In genomic region chr6:38874565-38875257, GRCm38 (mm10) we compare ENCODE assay signal across 8 mouse cellular contexts. TPM values are rescaled to one million over a fixed set of nuclear protein-coding genes. Genes with fewer than 3 reads are reported as not detected.
DNase-seq lines count a peak whose midpoint lies in the region; ATAC-seq lines count a peak whose summit lies in the region.

No protein-coding gene starts in this region.

- no peaks in the 10 kb centered on the region for H3K36me3 ChIP-seq in forebrain, embryonic 12.5 days (replicated peaks)
- no peaks in the 10 kb centered on the region for H3K36me3 ChIP-seq in intestine, embryonic 15.5 days

- intact Hi-C loops in gastrocnemius, postnatal 14 days (cut with DNase I; ENCODE audit: low total_unique reads): no loop called here

- H3K27ac ChIP-seq in forebrain, embryonic 12.5 days: peak overlapping the region; percentile 95
- peak overlapping the region; percentile 96 for H3K27ac ChIP-seq in intestine, embryonic 15.5 days

- DNase-seq in gastrocnemius, postnatal 14 days: peak; percentile 11
- DNase-seq in gastrocnemius, postnatal 25 days: no peak
- DNase-seq in NIH3T3 (ENCODE audit: low read depth): peak; percentile 64
- peak; percentile 22 for DNase-seq in lung, postnatal 10 days
- DNase-seq in spleen, postnatal 36 days (ENCODE audit: low spot score in 2 of 2): peak; percentile 39 to 47
- DNase-seq in frontal cortex, postnatal 25 days (ENCODE audit: low spot score in 2 of 2): no peak

- H3K27me3 ChIP-seq in forebrain, embryonic 12.5 days: peaks cover 18% of the 10 kb centered on the region
- H3K27me3 ChIP-seq in intestine, embryonic 15.5 days (replicated peaks): no peaks in the 10 kb centered on the region

- WGBS in forebrain, embryonic 12.5 days: under 1% methylated on average over 23 of the region's 23 CpGs
- under 1% methylated on average over 23 of the region's 23 CpGs for WGBS in intestine, embryonic 15.5 days

- no peaks in the 10 kb centered on the region for H3K9me3 ChIP-seq in forebrain, embryonic 12.5 days
- H3K9me3 ChIP-seq in intestine, embryonic 15.5 days: no peaks in the 10 kb centered on the region

- H3K9ac ChIP-seq in forebrain, embryonic 12.5 days: peak overlapping the region; percentile 99
- peak overlapping the region; percentile 100 for H3K9ac ChIP-seq in intestine, embryonic 15.5 days

- peaks cover 36% of the 10 kb centered on the region for H3K4me1 ChIP-seq in forebrain, embryonic 12.5 days
- H3K4me1 ChIP-seq in intestine, embryonic 15.5 days (replicated peaks): peaks cover 27% of the 10 kb centered on the region

- peak overlapping the region; percentile 70 for H3K4me2 ChIP-seq in forebrain, embryonic 12.5 days
- peak overlapping the region; percentile 73 for H3K4me2 ChIP-seq in intestine, embryonic 15.5 days (replicated peaks)

- ATAC-seq in forebrain, embryonic 12.5 days (ENCODE audit: low FRiP score): no peak
- ATAC-seq in intestine, embryonic 15.5 days: no peak

- peak overlapping the region; percentile 98 for H3K4me3 ChIP-seq in forebrain, embryonic 12.5 days (replicated peaks)
- H3K4me3 ChIP-seq in intestine, embryonic 15.5 days (replicated peaks): peak overlapping the region; percentile 100

RNA-seq across cellular contexts. Expression of gene Tbxas1, which starts 0.5 kb away (rescaled TPM):
- 1 to 10 TPM in 1 of 2 experiments, under 1 TPM in 1; 0.75 to 1.4 TPM for total RNA-seq in gastrocnemius, postnatal 14 days (2021)
- total RNA-seq in gastrocnemius, postnatal 25 days (2021): under 1 TPM; 0.67 to 0.72 TPM
- polyA plus RNA-seq in forebrain, embryonic 12.5 days (2016; fragmentation: Nextera tagmentation; extraction: Ambion mirVana): 1.5 and 1.8 TPM in 2 replicates
- 3.4 and 4.0 TPM in 2 replicates for polyA plus RNA-seq in intestine, embryonic 15.5 days (2015; fragmentation: Nextera tagmentation; extraction: Ambion mirVana)

RNA-seq across cellular contexts. Expression of gene Hipk2, which starts 1.3 kb away (rescaled TPM):
- 10 to 100 TPM; 45.8 to 49.0 TPM for total RNA-seq in gastrocnemius, postnatal 14 days (2021)
- 10 to 100 TPM; 69.0 to 78.5 TPM for total RNA-seq in gastrocnemius, postnatal 25 days (2021)
- polyA plus RNA-seq in forebrain, embryonic 12.5 days (2016; fragmentation: Nextera tagmentation; extraction: Ambion mirVana): 36.6 and 37.2 TPM in 2 replicates
- 20.2 and 23.3 TPM in 2 replicates for polyA plus RNA-seq in intestine, embryonic 15.5 days (2015; fragmentation: Nextera tagmentation; extraction: Ambion mirVana)

Comparison
In these comparisons a context has a peak if more than half of its experiments do, and no peak if none do; other contexts are left out.
1. DNase-seq: peak in gastrocnemius, postnatal 14 days (single experiment), NIH3T3 (single experiment), lung, postnatal 10 days (single experiment) and spleen, postnatal 36 days (2 of 2); none in gastrocnemius, postnatal 25 days (single experiment) and frontal cortex, postnatal 25 days (0 of 2).